Mouse (Mus musculus) midbrain, embryonic 13.5 days (tissue): ENCODE data around the gene Mdk. TPM values are rescaled to one million over a fixed set of nuclear protein-coding genes. Genes with fewer than 3 reads are reported as not detected.

Experiments used
- ATAC-seq: fragments of 200-750 bp; cut with Nextera tagmentation; 2 replicates; pipeline ENCODE4 v1.8.0; 2017; ENCODE audit warnings: mild to moderate bottlenecking, moderate TSS enrichment, moderate library complexity
- H3K27ac ChIP-seq: fragments of 300-500 bp; sonication (generic); 2 replicates; pipeline ENCODE4 v1.5.1; 2015; ENCODE audit warnings: inconsistent platforms, mild to moderate bottlenecking, moderate library complexity
- H3K27me3 ChIP-seq: fragments of 300-500 bp; sonication (generic); 2 replicates; pipeline ENCODE4 v1.6.1; 2015; ENCODE audit warnings: mild to moderate bottlenecking, inconsistent platforms
- H3K36me3 ChIP-seq: fragments of 300-500 bp; sonication (generic); 2 replicates; pipeline ENCODE4 v1.6.1; 2015; ENCODE audit warnings: mild to moderate bottlenecking, inconsistent platforms
- H3K4me1 ChIP-seq: fragments of 300-500 bp; sonication (generic); replicated peaks from 2 replicates; pipeline ENCODE4 v1.6.1; 2015; ENCODE audit warnings: inconsistent platforms
- H3K4me2 ChIP-seq: fragments of 300-500 bp; sonication (generic); replicated peaks from 2 replicates; pipeline ENCODE4 v1.6.1; 2015; ENCODE audit warnings: moderate library complexity, mild to moderate bottlenecking, inconsistent platforms
- H3K4me3 ChIP-seq: fragments of 300-500 bp; sonication (generic); replicated peaks from 2 replicates; pipeline ENCODE4 v1.5.1; 2015; ENCODE audit warnings: mild to moderate bottlenecking, inconsistent platforms
- H3K9ac ChIP-seq: fragments of 300-500 bp; sonication (generic); replicated peaks from 2 replicates; pipeline ENCODE4 v1.6.1; 2015; ENCODE audit warnings: mild to moderate bottlenecking, inconsistent platforms
- H3K9me3 ChIP-seq: fragments of 300-500 bp; sonication (generic); 2 replicates; pipeline ENCODE4 v1.6.1; 2016; ENCODE audit warnings: mild to moderate bottlenecking, inconsistent platforms
- WGBS: fragments of 180-500 bp; shearing (Covaris S2); methylation state at CpG from one replicate; pipeline ENCODE4 v1.1.7; 2015; 5-methylcytosine and 5-hydroxymethylcytosine counted together
- microRNA-seq: library from miRNA; unstranded; fragments of <30 nt; microRNA quantifications from one replicate; pipeline ENCODE4, GENCODE M21; 2016
- polyA plus RNA-seq: library from polyadenylated mRNA; unstranded; fragments of >200 nt; fragmentation: Nextera tagmentation; extraction: Ambion mirVana; gene quantifications from 2 replicates; pipeline ENCODE4 v1.2.1, GENCODE M21; 2015

The Mdk gene
- polyA plus RNA-seq, 1 experiment from 2014 or later, result 354 TPM

GRCm38 (mm10) chr2:91894716-91895115 is 37.4 kb downstream of the Mdk start:
- no peak for ATAC-seq
- 89% methylated on average over 3 of the region's 3 CpGs for WGBS
- Histone ChIP-seq H3K27ac (no peak overlapping the region), H3K9ac (no peak overlapping the region), H3K9me3 (no peaks in the 10 kb centered on the region), H3K4me3 (no peak overlapping the region), H3K4me1 (no peaks in the 10 kb centered on the region), H3K4me2 (no peak overlapping the region), H3K36me3 (peaks cover 6% of the 10 kb centered on the region; the same call in 1 of the 2 replicates), H3K27me3 (no peaks in the 10 kb centered on the region)

GRCm38 (mm10) chr2:91884616-91885015 is 47.5 kb downstream of the Mdk start:
- Histone ChIP-seq H3K4me1 (no peaks in the 10 kb centered on the region), H3K27me3 (no peaks in the 10 kb centered on the region), H3K36me3 (peaks cover 28% of the 10 kb centered on the region), H3K4me2 (no peak overlapping the region), H3K9me3 (no peaks in the 10 kb centered on the region), H3K9ac (no peak overlapping the region), H3K27ac (no peak overlapping the region), H3K4me3 (no peak overlapping the region)
- WGBS, result 77% methylated on average over 4 of the region's 4 CpGs
- ATAC-seq, result no peak

GRCm38 (mm10) chr2:91883961-91884360 is 48.1 kb downstream of the Mdk start:
- no peaks in the 10 kb centered on the region for H3K9me3 ChIP-seq
- no peak overlapping the region for H3K9ac ChIP-seq
- H3K27me3 ChIP-seq, result no peaks in the 10 kb centered on the region
- H3K4me1 ChIP-seq, result peaks cover 4% of the 10 kb centered on the region
- H3K4me2 ChIP-seq, result no peak overlapping the region
- no peak overlapping the region for H3K4me3 ChIP-seq
- 90% methylated on average over 4 of the region's 4 CpGs for WGBS
- ATAC-seq, result no peak
- peaks cover 27% of the 10 kb centered on the region for H3K36me3 ChIP-seq
- no peak overlapping the region for H3K27ac ChIP-seq

Small RNA genes lying within 50 kb of the gene (microRNA-seq; reads per million reads assigned to microRNA genes)
- gene Mir6999, result not detected

Other genes with a start within 250 kb of the Mdk start
- 38.0 and 38.6 TPM in 2 replicates for gene Atg13, start 221.7 kb downstream of the Mdk start, polyA plus RNA-seq
- gene Harbi1, start 221.4 kb downstream of the Mdk start, polyA plus RNA-seq, result 25.0 and 26.2 TPM in 2 replicates
- gene Ambra1, start 202.2 kb downstream of the Mdk start, polyA plus RNA-seq, result 23.7 and 26.2 TPM in 2 replicates
- 0.36 and 0.54 TPM in 2 replicates for gene Chrm4, start 5.0 kb downstream of the Mdk start, polyA plus RNA-seq
- 0.38 TPM in 1 of 2 replicates, not detected in the other for gene Gm9821, start 13.4 kb upstream of the Mdk start, polyA plus RNA-seq
- gene Dgkz, start 43.6 kb upstream of the Mdk start, polyA plus RNA-seq, result 21.4 and 26.4 TPM in 2 replicates
- 0.98 and 1.2 TPM in 2 replicates for gene Creb3l1, start 92.2 kb upstream of the Mdk start, polyA plus RNA-seq
- 44.6 and 48.8 TPM in 2 replicates for gene Phf21a, start 160.8 kb upstream of the Mdk start, polyA plus RNA-seq